Mouse (Mus musculus) CD4-positive naive resting alpha-beta T cell, adult 57 days (primary cell): ENCODE data around the gene Dse. TPM values are rescaled to one million over a fixed set of nuclear protein-coding genes. Genes with fewer than 3 reads are reported as not detected.

Experiments
- total RNA-seq: library from RNA; stranded (reverse); gene quantifications from one replicate; pipeline ENCODE4 v1.2.4, GENCODE M21; 2023

Dse gene
- total RNA-seq = 20.6 TPM

DNA sequence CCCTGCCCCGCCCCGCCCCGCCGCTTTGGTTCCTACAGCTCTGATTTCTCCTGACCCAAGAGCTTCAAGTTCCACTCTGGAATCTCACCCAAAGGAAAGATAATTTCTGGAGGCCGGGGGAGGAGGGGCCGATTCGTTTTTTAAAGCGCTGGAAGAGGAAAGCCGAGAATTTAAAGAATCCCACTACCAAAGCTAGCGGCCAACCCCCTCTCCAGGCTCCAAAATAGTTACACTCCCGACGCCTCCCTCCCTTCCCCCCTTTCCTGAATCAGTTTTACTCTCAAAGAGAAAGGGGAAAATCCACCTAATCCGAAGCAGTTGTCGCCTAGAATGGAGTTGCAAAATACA lies at the start of gene Dse:
TSS of gene Dse (minus strand) at position 213 of the 348 bp plus-strand sequence.

DNA sequence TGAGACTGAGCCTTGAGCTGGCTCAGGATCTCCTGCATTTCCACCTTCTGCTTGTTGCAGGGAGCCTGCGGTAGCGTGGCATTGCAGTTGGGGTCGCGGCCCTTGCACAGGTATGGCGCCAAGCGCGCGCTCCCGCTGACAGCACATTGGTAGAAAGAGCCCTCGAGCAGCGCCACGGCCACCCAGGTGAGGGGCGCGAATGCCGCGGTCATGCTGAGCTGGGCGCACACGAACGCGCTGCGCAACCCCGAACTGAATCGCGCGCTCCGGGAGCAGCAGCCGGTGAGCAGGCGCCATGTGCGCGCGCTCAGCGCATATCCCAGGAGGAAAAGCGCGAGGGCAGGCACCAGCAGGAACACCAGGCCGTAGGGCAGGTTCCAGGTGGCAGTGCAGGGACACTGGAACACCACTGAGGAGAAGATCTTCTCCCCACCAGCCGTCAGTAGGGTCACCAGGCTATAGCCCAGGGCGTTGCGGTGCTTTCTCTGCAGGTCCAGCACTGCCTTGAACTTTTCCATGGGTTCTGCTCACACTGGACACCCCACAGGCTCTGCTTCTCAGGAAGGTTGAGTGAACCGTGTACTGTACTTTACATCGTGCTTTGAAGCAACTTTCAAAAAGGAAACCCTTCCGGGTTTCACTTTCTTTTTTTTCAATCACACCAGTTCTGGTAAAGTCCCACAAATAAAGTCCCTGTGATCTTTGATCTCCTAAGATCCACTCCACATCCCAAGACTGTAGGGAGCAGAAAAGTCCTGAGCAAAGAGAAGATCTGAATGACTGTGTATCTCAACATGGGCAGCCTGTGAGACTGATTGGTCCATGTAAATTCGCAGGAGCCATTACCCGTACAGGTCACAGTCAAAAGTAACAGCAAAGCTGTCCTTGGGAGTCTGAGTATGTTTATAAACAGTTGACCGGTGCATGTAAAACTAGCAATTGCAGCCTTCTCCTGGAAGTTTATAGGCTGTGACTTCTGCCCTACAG lies 79.8 kb downstream of the Dse start, which contains the start of gene Calhm6:
TSS of gene Calhm6 (minus strand) at position 593 of the 987 bp plus-strand sequence.

Other genes with a start within 250 kb of the Dse start
- 54.4 TPM for gene Rwdd1, start 188.1 kb downstream of the Dse start, total RNA-seq
- not detected for gene Trappc3l, start 170.1 kb downstream of the Dse start, total RNA-seq
- not detected for gene Calhm4, start 163.4 kb downstream of the Dse start, total RNA-seq
- not detected for gene Calhm5, start 111.2 kb downstream of the Dse start, total RNA-seq
- 11.1 TPM for gene Calhm6, start 79.7 kb downstream of the Dse start, total RNA-seq
- 110 TPM for gene Tspyl1, start 74.5 kb upstream of the Dse start, total RNA-seq
- 12.9 TPM for gene Tspyl4, start 89.7 kb upstream of the Dse start, total RNA-seq
- not detected for gene Col10a1, start 182.3 kb upstream of the Dse start, total RNA-seq
- gene Nt5dc1, start 210.8 kb upstream of the Dse start, total RNA-seq = 57.3 TPM